In genomic region chr14:33673350-33674087, GRCm38 (mm10) we compare ENCODE assay signal across 8 mouse cellular contexts.
DNase-seq lines count a peak whose midpoint lies in the region; ATAC-seq and TF ChIP-seq lines count a peak whose summit lies in the region.

No protein-coding gene starts in this region.

- no peak overlapping the region for H3K4me3 ChIP-seq in E14TG2a.4 (replicated peaks; ENCODE audit: low read length)
- H3K4me3 ChIP-seq in left cerebral cortex, adult 2 months: no peak overlapping the region

- no peaks in the 10 kb centered on the region for H3K4me1 ChIP-seq in E14TG2a.4 (replicated peaks; ENCODE audit: low read depth, low read length)

- peaks cover 13% of the 10 kb centered on the region for H3K9me3 ChIP-seq in E14TG2a.4 (ENCODE audit: low read length)

- TF ChIP-seq CTCF in E14TG2a.4 (conservative IDR thresholded peaks at IDR 0.05; ENCODE audit: low read length): peak; percentile 39
- peak; percentile 89 for TF ChIP-seq CTCF in left cerebral cortex, adult 2 months (IDR thresholded peaks at IDR 0.05)

- H3K27me3 ChIP-seq in E14TG2a.4 (ENCODE audit: insufficient read depth, low read length): no peaks in the 10 kb centered on the region

- no peak overlapping the region for H3K27ac ChIP-seq in left cerebral cortex, adult 2 months

- intact Hi-C loops in heart, postnatal 25 days (cut with DNase I): loop anchor here (1.0 kb wide), 1 partner anchor 260 kb away; no protein-coding TSS in a partner anchor
- intact Hi-C loops in gastrocnemius, postnatal 14 days (cut with DNase I; ENCODE audit: low total_unique reads): loop anchor here (5.0 kb wide), 1 partner anchor 259 kb away; no protein-coding TSS in a partner anchor
- intact Hi-C loops in left cerebral cortex, adult 2 months (cut with DNase I): loop anchor here (1.0 to 2.0 kb wide), 2 partner anchors 260 to 265 kb away; no protein-coding TSS in a partner anchor

- DNase-seq in heart, adult 8-10 months (ENCODE audit: low spot score): peak; percentile 48
- no peak for DNase-seq in heart, postnatal 25 days (ENCODE audit: low spot score)
- peak; percentile 9 for DNase-seq in cerebellum, adult 11-12 months
- peak; percentile 52 for DNase-seq in gastrocnemius, postnatal 14 days
- DNase-seq in left cerebral cortex, adult 2 months (ENCODE audit: extremely low spot score in 1 of 2, low spot score in 2 of 2): peak; percentile 43 to 67
- peak; percentile 48 for DNase-seq in right cerebral cortex, adult 18-20 months

- no peak for ATAC-seq in megakaryocyte, adult 5-6 weeks (ENCODE audit: poor library complexity, severe bottlenecking)

- H3K36me3 ChIP-seq in E14TG2a.4 (ENCODE audit: insufficient read depth, low read length): no peaks in the 10 kb centered on the region
